Mouse (Mus musculus): ENCODE measurements around the gene Bap1. TPM values are rescaled to one million over a fixed set of nuclear protein-coding genes. Genes with fewer than 3 reads are reported as not detected.
A peak's percentile ranks its signal among the peaks of the same experiment; 100 is the strongest.

The Bap1 gene
- polyA plus RNA-seq, 1 experiment from 2014 or later = 93.9 TPM

DNA sequence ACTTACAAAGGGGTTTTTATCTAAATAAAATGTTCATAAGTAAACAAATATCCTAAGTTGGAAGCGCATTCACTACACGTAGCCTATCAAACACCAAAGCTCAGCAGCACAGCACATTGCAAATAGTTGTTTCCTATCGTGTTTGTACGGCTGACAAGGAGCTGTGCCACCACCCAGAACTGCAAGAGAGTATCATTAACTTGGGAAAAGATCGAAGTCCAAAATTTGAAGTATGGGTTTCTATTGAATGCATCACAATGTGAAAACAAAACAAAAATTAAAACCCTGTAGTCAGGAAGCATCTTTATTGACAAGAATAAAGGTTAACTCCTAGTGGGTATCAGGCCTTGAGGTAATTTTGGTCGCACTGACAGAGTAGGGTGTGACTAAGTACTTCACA, 2.9 kb upstream of the Bap1 start:
- ATAC-seq (no peak), DNase-seq (ENCODE audit: low spot score) (no peak)
- H3K36me3 ChIP-seq (ENCODE audit: control insufficient read depth, insufficient read depth, low read length) = peaks cover 6% of the 10 kb centered on the region
- no peak overlapping the region for H3K4me3 ChIP-seq (ENCODE audit: low read depth, low read length)
- H3K9me3 ChIP-seq (replicated peaks; ENCODE audit: control insufficient read depth, low read length) = no peaks in the 10 kb centered on the region
- peaks cover 8% of the 10 kb centered on the region for H3K4me1 ChIP-seq (ENCODE audit: control insufficient read depth, insufficient read depth, low read length)
- whole genome bisulfite sequencing = 93% methylated on average over 6 of the region's 6 CpGs
- H3K27ac ChIP-seq (ENCODE audit: low read depth, low read length) = no peak overlapping the region
- no peak overlapping the region for H3K4me2 ChIP-seq (ENCODE audit: low read length)
- no peaks in the 10 kb centered on the region for H3K27me3 ChIP-seq (replicated peaks; ENCODE audit: control insufficient read depth, insufficient read depth, low read length)
- no peak overlapping the region for H3K9ac ChIP-seq (ENCODE audit: low read length)

DNA sequence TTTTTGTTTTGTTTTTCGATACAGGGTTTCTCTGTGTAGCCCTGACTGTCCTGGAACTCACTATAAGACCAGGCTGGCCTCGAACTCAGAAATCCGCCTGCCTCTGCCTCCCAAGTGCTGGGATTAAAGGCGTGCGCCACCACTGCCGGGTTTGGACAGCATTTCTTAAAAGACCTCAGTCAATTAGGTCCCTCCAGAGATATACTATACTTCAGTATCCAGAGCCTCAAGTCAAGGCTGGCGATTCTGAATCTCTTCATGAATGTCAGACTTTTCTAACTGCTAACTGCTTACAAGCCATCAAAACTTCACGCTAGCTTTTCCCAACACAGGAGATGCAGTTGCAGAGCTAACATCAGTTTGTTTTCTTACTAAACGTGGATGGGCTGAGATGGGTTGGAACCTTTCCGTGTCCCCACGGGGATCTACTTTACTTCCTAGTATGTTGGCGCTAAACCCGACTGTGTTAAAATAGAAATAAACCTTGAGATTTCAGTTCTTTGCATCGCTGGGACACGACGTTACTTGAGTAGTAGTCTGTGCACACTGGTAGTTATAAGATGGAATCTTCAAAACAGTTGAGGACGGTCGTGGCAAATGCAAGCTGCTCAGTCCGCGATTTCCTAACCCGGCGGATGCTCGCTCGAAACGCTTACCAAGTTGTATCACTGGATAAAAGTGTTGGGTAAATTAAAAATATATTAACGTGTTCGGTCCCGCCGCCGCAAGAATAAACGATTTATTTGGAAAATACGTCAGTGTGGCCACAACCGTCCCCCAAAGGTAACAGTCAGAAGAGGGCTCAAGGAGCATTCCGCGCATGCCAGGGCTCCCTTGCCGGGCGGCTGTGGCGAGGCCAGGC, 797 bp upstream of the Bap1 start:
- no peaks in the 10 kb centered on the region for H3K9me3 ChIP-seq (replicated peaks; ENCODE audit: control insufficient read depth, low read length)
- H3K4me3 ChIP-seq (ENCODE audit: low read depth, low read length) = peak overlapping the region; percentile 97
- DNase-seq (ENCODE audit: low spot score) = no peak
- H3K27ac ChIP-seq (ENCODE audit: low read depth, low read length) = peak overlapping the region; percentile 88
- H3K36me3 ChIP-seq (ENCODE audit: control insufficient read depth, insufficient read depth, low read length) = peaks cover 27% of the 10 kb centered on the region
- peak overlapping the region; percentile 92 for H3K4me2 ChIP-seq (ENCODE audit: low read length)
- WGBS = 23% methylated on average over 38 of the region's 38 CpGs
- H3K27me3 ChIP-seq (replicated peaks; ENCODE audit: control insufficient read depth, insufficient read depth, low read length) = no peaks in the 10 kb centered on the region
- ATAC-seq = peak; percentile 36
- peak overlapping the region; percentile 99 for H3K9ac ChIP-seq (ENCODE audit: low read length)
- peaks cover 8% of the 10 kb centered on the region for H3K4me1 ChIP-seq (ENCODE audit: control insufficient read depth, insufficient read depth, low read length)

GRCm38 (mm10) chr14:31251626-31252025, 376 bp downstream of the Bap1 start:
- Histone ChIP-seq H3K4me3 (ENCODE audit: low read depth, low read length) (peak overlapping the region; percentile 97), H3K36me3 (ENCODE audit: control insufficient read depth, insufficient read depth, low read length) (peaks cover 39% of the 10 kb centered on the region), H3K27me3 (replicated peaks; ENCODE audit: control insufficient read depth, insufficient read depth, low read length) (no peaks in the 10 kb centered on the region), H3K4me2 (ENCODE audit: low read length) (peak overlapping the region; percentile 92), H3K9ac (ENCODE audit: low read length) (peak overlapping the region; percentile 99), H3K27ac (ENCODE audit: low read depth, low read length) (peak overlapping the region; percentile 71), H3K9me3 (replicated peaks; ENCODE audit: control insufficient read depth, low read length) (no peaks in the 10 kb centered on the region), H3K4me1 (ENCODE audit: control insufficient read depth, insufficient read depth, low read length) (peaks cover 8% of the 10 kb centered on the region)
- WGBS = 3% methylated on average over 18 of the region's 18 CpGs
- no peak for DNase-seq (ENCODE audit: low spot score)
- ATAC-seq = no peak

- ATAC-seq = no peak
- Histone ChIP-seq H3K36me3 (ENCODE audit: control insufficient read depth, insufficient read depth, low read length) (peaks cover 43% of the 10 kb centered on the region), H3K4me1 (ENCODE audit: control insufficient read depth, insufficient read depth, low read length) (peaks cover 8% of the 10 kb centered on the region), H3K9me3 (replicated peaks; ENCODE audit: control insufficient read depth, low read length) (no peaks in the 10 kb centered on the region), H3K27me3 (replicated peaks; ENCODE audit: control insufficient read depth, insufficient read depth, low read length) (no peaks in the 10 kb centered on the region), H3K4me2 (ENCODE audit: low read length) (peak overlapping the region; percentile 92), H3K9ac (ENCODE audit: low read length) (peak overlapping the region; percentile 99), H3K27ac (ENCODE audit: low read depth, low read length) (no peak overlapping the region), H3K4me3 (ENCODE audit: low read depth, low read length) (peak overlapping the region; percentile 97)
- 83% methylated on average over 5 of the region's 5 CpGs for WGBS
- no peak for DNase-seq (ENCODE audit: low spot score)
Observed at GRCm38 (mm10) chr14:31252091-31252490, 841 bp downstream of the Bap1 start.

DNA sequence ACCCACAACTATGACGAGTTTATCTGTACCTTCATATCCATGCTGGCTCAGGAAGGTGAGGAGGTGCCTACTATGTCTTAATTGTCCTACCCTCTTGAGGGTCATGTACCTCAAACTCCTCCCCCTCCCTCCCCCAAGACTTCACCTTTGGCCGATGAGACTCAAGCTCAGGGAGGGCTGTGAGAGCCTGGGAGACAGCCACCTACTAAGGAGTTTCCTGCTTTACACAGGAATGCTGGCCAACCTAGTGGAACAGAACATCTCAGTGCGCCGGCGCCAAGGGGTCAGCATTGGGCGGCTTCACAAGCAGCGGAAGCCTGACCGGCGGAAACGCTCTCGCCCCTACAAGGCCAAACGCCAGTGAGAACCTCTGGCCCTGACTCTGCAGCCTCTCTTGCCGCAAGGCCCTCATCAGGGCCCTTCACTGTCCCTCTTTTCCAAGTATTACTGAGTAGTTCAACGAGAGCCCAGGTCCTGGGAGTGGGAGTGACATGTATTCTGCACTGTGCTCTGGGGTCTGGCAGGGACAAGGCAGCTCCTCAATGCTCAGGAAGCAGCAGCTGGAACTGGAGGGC, 7.3 kb downstream of the Bap1 start:
- Histone ChIP-seq H3K27me3 (replicated peaks; ENCODE audit: control insufficient read depth, insufficient read depth, low read length) (no peaks in the 10 kb centered on the region), H3K27ac (ENCODE audit: low read depth, low read length) (no peak overlapping the region), H3K4me3 (ENCODE audit: low read depth, low read length) (no peak overlapping the region), H3K9ac (ENCODE audit: low read length) (no peak overlapping the region), H3K4me1 (ENCODE audit: control insufficient read depth, insufficient read depth, low read length) (no peaks in the 10 kb centered on the region), H3K4me2 (ENCODE audit: low read length) (no peak overlapping the region), H3K9me3 (replicated peaks; ENCODE audit: control insufficient read depth, low read length) (no peaks in the 10 kb centered on the region), H3K36me3 (ENCODE audit: control insufficient read depth, insufficient read depth, low read length) (peaks cover 90% of the 10 kb centered on the region)
- ATAC-seq (no peak), DNase-seq (ENCODE audit: low spot score) (no peak)
- WGBS = 94% methylated on average over 14 of the region's 14 CpGs

- 98% methylated on average over 4 of the region's 4 CpGs for WGBS
- no peak overlapping the region for H3K4me2 ChIP-seq (ENCODE audit: low read length)
- H3K27me3 ChIP-seq (replicated peaks; ENCODE audit: control insufficient read depth, insufficient read depth, low read length) = no peaks in the 10 kb centered on the region
- no peak overlapping the region for H3K9ac ChIP-seq (ENCODE audit: low read length)
- no peak overlapping the region for H3K27ac ChIP-seq (ENCODE audit: low read depth, low read length)
- H3K36me3 ChIP-seq (ENCODE audit: control insufficient read depth, insufficient read depth, low read length) = peaks cover 72% of the 10 kb centered on the region
- no peak for ATAC-seq
- no peak overlapping the region for H3K4me3 ChIP-seq (ENCODE audit: low read depth, low read length)
- no peak for DNase-seq (ENCODE audit: low spot score)
- H3K4me1 ChIP-seq (ENCODE audit: control insufficient read depth, insufficient read depth, low read length) = no peaks in the 10 kb centered on the region
- H3K9me3 ChIP-seq (replicated peaks; ENCODE audit: control insufficient read depth, low read length) = no peaks in the 10 kb centered on the region
Observed at GRCm38 (mm10) chr14:31260374-31260773, 9.1 kb downstream of the Bap1 start.

DNA sequence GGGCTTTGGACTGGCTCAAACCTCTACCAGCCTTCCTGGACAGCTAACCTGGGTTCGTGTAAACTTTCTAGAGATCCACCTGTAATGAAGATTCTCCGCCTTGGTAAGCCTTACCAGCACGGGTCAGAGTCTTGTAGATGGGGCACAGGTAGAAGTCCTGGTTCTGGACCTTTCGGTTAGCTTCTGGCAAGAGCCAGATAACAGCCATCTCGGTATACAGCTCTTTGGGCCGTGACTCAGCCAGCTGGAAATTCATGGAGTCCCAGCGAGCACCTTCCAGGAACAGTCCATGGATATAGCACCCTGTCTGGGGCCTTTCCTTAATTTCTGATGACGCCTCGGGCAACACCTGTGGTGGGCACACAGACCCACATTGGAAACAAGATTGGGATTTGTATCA, 9.7 kb downstream of the Bap1 start:
- no peak for ATAC-seq
- no peak overlapping the region for H3K4me2 ChIP-seq (ENCODE audit: low read length)
- no peaks in the 10 kb centered on the region for H3K4me1 ChIP-seq (ENCODE audit: control insufficient read depth, insufficient read depth, low read length)
- DNase-seq (ENCODE audit: low spot score) = no peak
- H3K4me3 ChIP-seq (ENCODE audit: low read depth, low read length) = no peak overlapping the region
- H3K9me3 ChIP-seq (replicated peaks; ENCODE audit: control insufficient read depth, low read length) = no peaks in the 10 kb centered on the region
- 93% methylated on average over 9 of the region's 9 CpGs for WGBS
- peaks cover 67% of the 10 kb centered on the region for H3K36me3 ChIP-seq (ENCODE audit: control insufficient read depth, insufficient read depth, low read length)
- H3K27ac ChIP-seq (ENCODE audit: low read depth, low read length) = no peak overlapping the region
- H3K9ac ChIP-seq (ENCODE audit: low read length) = no peak overlapping the region
- H3K27me3 ChIP-seq (replicated peaks; ENCODE audit: control insufficient read depth, insufficient read depth, low read length) = no peaks in the 10 kb centered on the region

DNA sequence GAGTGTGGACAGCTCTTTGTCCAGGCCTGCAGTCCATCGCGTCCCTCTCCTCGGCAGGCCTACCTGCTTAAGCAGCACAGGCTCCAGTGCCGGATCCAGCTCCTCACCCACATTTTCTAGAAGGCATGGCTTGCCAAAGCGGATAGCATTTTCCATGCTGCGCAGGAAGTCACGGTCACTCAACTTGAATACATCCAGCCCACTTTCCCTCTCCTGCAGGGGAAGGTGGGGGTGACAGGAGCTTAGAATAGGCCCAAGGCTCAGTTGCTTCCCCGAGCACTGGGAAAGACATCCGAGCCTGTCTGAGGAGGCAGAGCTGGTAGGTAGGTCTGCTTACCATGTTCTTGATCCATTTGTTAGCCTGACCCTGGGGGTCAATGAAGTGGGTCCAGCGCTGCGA, 16.4 kb downstream of the Bap1 start:
- Histone ChIP-seq H3K9me3 (replicated peaks; ENCODE audit: control insufficient read depth, low read length) (no peaks in the 10 kb centered on the region), H3K4me2 (ENCODE audit: low read length) (no peak overlapping the region), H3K27me3 (replicated peaks; ENCODE audit: control insufficient read depth, insufficient read depth, low read length) (no peaks in the 10 kb centered on the region), H3K4me1 (ENCODE audit: control insufficient read depth, insufficient read depth, low read length) (peaks cover 19% of the 10 kb centered on the region), H3K9ac (ENCODE audit: low read length) (no peak overlapping the region), H3K27ac (ENCODE audit: low read depth, low read length) (peak overlapping the region; percentile 81; the same call in 1 of the 2 replicates), H3K4me3 (ENCODE audit: low read depth, low read length) (no peak overlapping the region), H3K36me3 (ENCODE audit: control insufficient read depth, insufficient read depth, low read length) (0 out of 2 replicates have a peak, but pooled peaks cover 4% of the 10 kb centered on the region)
- 90% methylated on average over 11 of the region's 11 CpGs for WGBS
- DNase-seq (ENCODE audit: low spot score) (no peak), ATAC-seq (no peak)

All from forebrain, embryonic 14.5 days (tissue).